Mouse (Mus musculus): ENCODE measurements around the gene Khdrbs2. TPM values are rescaled to one million over a fixed set of nuclear protein-coding genes. Genes with fewer than 3 reads are reported as not detected.
A peak's percentile ranks its signal among the peaks of the same experiment; 100 is the strongest.

Gene Khdrbs2
- total RNA-seq (2021), result 10 to 100 TPM; 12.2 to 12.9 TPM
- long read RNA-seq, transcript Khdrbs2-201 (9 exons, 2,281 nt), result major isoform, 9 of 12 reads
- long read RNA-seq, partial matches to known transcripts, result 0 of 12 reads
- long read RNA-seq, other reads (novel, unspliced or antisense), result 2 of 12 reads

DNA sequence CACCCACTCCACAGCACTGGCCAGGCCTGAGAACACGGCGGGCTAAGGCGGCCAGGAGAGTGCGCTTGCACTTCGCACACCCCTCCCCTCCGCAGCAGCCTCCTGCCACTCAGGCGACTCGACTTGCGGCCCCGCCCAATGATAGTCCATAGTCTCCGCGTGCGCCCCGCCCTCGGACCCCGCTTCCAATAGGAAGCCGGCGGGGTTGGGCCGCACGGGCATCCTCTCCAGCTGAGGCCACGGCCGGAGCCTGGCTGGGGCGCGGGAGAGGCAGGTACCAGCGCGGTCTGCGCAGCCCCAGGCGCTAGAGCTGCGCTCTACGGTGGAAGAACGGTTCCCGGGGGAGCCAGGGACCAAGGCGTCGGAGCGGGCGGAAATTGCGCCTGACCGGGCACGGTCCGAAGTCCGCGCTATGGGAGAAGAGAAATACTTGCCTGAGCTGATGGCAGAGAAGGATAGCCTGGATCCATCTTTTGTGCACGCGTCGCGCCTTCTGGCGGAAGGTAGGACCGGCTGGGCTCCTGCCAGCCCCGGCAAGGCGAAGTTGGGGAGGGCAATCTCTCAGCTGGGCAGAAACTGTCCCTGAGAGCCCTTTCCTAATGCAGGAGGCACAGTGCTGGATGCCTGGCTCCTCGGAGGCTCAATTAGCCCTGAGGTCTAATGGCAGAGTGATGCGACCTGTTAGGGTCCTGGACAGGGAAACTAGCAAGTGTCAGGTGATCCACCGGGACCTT lies at the start of gene Khdrbs2:
TSS of gene Khdrbs2 (plus strand) at position 209 of the 734 bp plus-strand sequence.
- peak; percentile 90 to 94 for DNase-seq (ENCODE audit: low spot score in 2 of 2)

- DNase-seq (ENCODE audit: low spot score in 2 of 2), result peak; percentile 23 to 82
Observed at GRCm38 (mm10) chr1:32174566-32174965, 2.1 kb downstream of the Khdrbs2 start.

GRCm38 (mm10) chr1:32199664-32200260 lies 27.2 kb downstream of the Khdrbs2 start:
- no peak for DNase-seq (ENCODE audit: low spot score in 2 of 2)

GRCm38 (mm10) chr1:32248443-32248842 lies 75.9 kb downstream of the Khdrbs2 start:
- DNase-seq (ENCODE audit: low spot score in 2 of 2), result no peak

- no peak for DNase-seq (ENCODE audit: low spot score in 2 of 2)
Observed at GRCm38 (mm10) chr1:32249602-32250001, 77.1 kb downstream of the Khdrbs2 start.

- no peak for DNase-seq (ENCODE audit: low spot score in 2 of 2)
Observed at GRCm38 (mm10) chr1:32250337-32250736, 77.8 kb downstream of the Khdrbs2 start.

- no peak for DNase-seq (ENCODE audit: low spot score in 2 of 2)
Observed at GRCm38 (mm10) chr1:32258942-32259341, 86.4 kb downstream of the Khdrbs2 start.

GRCm38 (mm10) chr1:32270519-32270918 lies 98.0 kb downstream of the Khdrbs2 start:
- DNase-seq (ENCODE audit: low spot score in 2 of 2), result peak in 1 of 2 experiments; percentile 41

- no peak for DNase-seq (ENCODE audit: low spot score in 2 of 2)
Observed at GRCm38 (mm10) chr1:32294702-32295101, 122.2 kb downstream of the Khdrbs2 start.

GRCm38 (mm10) chr1:32301391-32301790 lies 128.9 kb downstream of the Khdrbs2 start:
- peak in 1 of 2 experiments; percentile 14 for DNase-seq (ENCODE audit: low spot score in 2 of 2)

DNA sequence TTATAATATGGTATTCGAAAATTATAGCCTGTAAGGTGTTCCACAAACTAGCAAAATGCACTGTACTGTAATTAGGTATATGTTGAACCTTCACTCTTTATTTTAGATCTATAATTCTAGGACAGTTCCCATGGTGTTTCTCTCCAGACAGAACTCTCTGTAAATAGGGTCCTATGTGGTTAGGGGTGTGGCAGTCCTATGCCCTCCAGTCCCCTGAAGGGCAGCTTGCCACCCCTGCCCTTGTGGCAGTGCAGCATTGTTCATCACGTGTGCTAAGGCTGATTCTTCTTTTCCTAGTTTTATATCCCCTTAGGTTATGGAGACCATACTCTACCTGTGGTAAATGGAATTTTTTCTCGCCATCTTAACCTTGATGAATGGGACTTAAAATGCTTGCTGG lies 136.6 kb downstream of the Khdrbs2 start:
- no peak for DNase-seq (ENCODE audit: low spot score in 2 of 2)

GRCm38 (mm10) chr1:32309637-32310036 lies 137.1 kb downstream of the Khdrbs2 start:
- DNase-seq (ENCODE audit: low spot score in 2 of 2), result peak in 1 of 2 experiments; percentile 11

DNA sequence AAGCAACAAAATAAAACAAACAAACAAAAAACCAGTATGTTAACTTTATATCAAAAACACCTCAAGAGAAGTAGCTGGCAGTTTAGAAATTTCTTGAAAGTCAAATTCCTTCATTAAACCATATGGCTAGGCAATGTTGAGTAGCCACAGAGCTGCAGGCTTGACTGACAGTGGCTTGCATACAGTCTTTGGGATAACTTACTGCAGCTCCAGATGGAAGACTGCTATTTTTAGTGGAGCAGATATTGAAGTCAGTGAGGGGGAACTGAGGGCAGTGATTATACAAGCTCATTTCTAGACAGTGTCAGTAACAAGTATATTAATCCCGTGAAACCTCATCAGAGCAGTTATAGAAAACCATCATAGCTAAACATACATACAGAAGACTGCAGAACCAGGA lies 166.6 kb downstream of the Khdrbs2 start:
- DNase-seq (ENCODE audit: low spot score in 2 of 2), result no peak

DNA sequence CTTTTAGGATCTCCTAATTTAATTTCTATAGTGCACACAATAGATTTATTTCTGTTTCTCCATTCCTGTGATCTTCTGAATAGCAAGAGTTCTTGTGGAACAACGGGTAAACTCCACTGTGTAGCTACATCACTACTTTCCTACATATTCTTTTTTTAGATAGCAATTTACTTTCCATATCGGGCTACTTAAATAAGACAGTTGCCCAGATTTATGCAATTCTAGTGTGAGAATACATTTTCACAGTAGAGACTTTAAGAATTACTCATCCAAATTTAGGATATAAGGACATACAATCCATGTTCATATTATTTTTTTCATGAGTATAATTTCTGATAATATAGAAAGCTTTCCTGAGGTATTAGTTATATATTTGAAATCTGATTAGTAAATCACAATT lies 175.0 kb downstream of the Khdrbs2 start:
- DNase-seq (ENCODE audit: low spot score in 2 of 2), result no peak

GRCm38 (mm10) chr1:32352076-32352475 lies 179.6 kb downstream of the Khdrbs2 start:
- no peak for DNase-seq (ENCODE audit: low spot score in 2 of 2)

DNA sequence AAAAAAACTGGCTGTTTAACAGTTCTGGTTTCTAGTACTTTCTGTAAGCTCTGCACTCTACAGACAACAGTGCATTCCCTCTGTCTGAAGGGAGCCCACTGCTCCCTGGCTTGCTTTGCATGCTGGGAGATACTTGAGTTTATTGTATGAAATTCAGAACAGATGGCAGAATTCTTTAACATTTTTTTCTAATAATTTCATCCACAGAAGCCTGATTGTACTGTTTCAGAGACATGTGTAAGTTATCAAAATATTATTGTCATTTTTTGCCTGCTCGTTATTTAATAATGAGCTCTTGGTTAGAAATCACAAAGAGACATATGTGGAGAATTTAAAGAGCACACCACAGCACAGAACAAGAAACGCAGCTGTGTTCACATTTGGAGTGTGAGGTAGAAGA lies 191.0 kb downstream of the Khdrbs2 start:
- DNase-seq (ENCODE audit: low spot score in 2 of 2), result no peak

- DNase-seq (ENCODE audit: low spot score in 2 of 2), result peak; percentile 44 to 74
Observed at GRCm38 (mm10) chr1:32397553-32397952, 225.0 kb downstream of the Khdrbs2 start.

DNA sequence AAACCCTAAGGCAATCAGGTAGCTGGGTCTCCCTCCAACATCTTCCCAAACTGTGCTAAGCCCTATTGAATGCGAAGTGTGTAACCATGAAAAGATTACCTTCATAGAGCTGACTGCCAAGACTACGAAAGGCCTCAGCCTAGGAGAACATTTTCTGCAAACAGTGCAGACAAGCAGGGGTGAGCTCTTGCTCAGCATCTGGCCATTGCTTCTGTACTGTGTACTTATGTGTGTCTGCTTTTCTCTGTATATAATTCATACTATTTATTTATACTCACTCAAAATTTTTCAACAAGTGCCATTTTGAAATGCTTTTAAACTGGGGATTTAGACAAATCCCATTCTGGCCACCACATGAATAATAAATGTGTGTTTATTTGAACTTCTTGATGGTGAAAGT lies 235.1 kb downstream of the Khdrbs2 start:
- no peak for DNase-seq (ENCODE audit: low spot score in 2 of 2)

- peak; percentile 28 to 79 for DNase-seq (ENCODE audit: low spot score in 2 of 2)
Observed at GRCm38 (mm10) chr1:32428410-32428809, 255.9 kb downstream of the Khdrbs2 start.

DNA sequence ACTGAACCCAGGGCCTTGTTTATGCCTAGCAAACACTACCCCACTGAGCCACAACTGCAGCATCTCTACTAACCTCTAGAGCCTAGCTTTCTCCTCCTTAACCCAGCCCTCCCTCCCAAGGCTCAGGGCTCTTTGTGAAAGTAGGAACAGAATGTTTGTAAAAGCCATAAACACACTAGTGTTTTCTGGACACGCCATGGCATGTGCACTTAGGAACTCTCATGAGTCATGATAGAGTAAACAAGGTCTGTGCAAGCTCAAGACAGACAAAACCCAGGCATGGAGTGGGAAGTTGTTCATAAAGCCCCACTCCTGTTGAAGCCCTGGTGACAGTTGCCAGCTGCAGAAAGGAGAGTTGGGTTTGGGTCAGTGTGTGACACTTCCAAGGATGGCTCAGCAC lies 257.0 kb downstream of the Khdrbs2 start:
- no peak for DNase-seq (ENCODE audit: low spot score in 2 of 2)

DNA sequence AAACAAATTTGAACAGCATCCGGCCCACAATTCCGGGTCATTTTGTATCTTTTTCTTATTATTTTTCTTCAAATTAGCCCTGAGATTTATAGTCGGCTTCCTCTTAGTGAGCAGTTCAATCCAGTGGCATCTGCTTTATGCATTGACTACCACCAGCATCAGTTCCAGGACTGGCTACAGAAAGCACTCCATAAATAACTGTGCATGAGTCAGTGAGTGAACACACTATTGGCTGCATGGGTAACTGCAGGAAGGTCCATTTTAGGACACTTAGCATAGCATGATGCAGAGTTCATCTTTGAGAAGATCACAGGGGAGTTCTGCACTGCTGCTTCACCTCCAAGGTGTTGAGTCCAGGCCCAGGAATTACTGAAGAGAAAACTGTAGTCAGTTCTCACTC lies 258.0 kb downstream of the Khdrbs2 start:
- no peak for DNase-seq (ENCODE audit: low spot score in 2 of 2)

DNA sequence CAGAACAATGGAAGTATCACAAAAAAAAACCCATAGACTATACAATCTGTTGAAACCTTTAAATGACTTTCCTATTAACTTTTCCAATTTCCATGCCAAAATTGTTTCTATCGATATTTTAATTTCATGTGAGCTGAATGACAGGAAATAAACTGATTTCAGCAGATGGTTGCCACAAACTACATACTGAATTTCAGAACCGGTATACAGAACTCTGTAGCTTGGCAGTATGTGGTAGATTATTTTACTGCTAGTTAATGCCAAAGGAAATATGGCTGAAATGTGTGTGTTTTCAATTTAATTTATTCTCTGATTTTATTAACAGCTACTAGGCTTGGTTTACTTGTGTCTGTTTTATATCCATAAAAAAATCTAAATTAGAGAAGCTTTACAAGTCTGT lies 260.6 kb downstream of the Khdrbs2 start:
- DNase-seq (ENCODE audit: low spot score in 2 of 2), result peak in 1 of 2 experiments; percentile 22

- DNase-seq (ENCODE audit: low spot score in 2 of 2), result peak; percentile 25 to 64
Observed at GRCm38 (mm10) chr1:32443927-32444326, 271.4 kb downstream of the Khdrbs2 start.
